Mouse (Mus musculus) intestine, embryonic 14.5 days (tissue): ENCODE data around the gene Draxin. TPM values are rescaled to one million over a fixed set of nuclear protein-coding genes. Genes with fewer than 3 reads are reported as not detected.
A peak's percentile ranks its signal among the peaks of the same experiment; 100 is the strongest.
"Not testable (repeated sequence)": the region's sequence is repeated elsewhere in the genome, so short reads cannot be mapped to it uniquely, and the experiment has no call there.

Source experiments
- ATAC-seq: fragments of 200-750 bp; cut with Nextera tagmentation; replicated peaks from 2 replicates; pipeline ENCODE4 v1.8.0; 2017; ENCODE audit warnings: low read depth, moderate number of reproducible peaks, moderate TSS enrichment, moderate library complexity; ENCODE audit not compliant: low FRiP score, low TSS enrichment
- DNase-seq: peaks from one replicate; pipeline ENCODE4 v3.0.0-alpha.2; 2018; ENCODE audit warnings: low spot score
- H3K27ac ChIP-seq: fragments of 300-500 bp; sonication (generic); 2 replicates; pipeline ENCODE4 v1.5.1; 2014; ENCODE audit warnings: low read depth, mild to moderate bottlenecking, control low read depth
- H3K27me3 ChIP-seq: fragments of 300-500 bp; sonication (generic); replicated peaks from 2 replicates; pipeline ENCODE4 v1.6.1; 2014; ENCODE audit warnings: low read length, control low read depth; ENCODE audit not compliant: control insufficient read depth, insufficient read depth
- H3K36me3 ChIP-seq: fragments of 300-500 bp; sonication (generic); 2 replicates; pipeline ENCODE4 v1.6.1; 2014; ENCODE audit warnings: low read length, control low read depth; ENCODE audit not compliant: control insufficient read depth, insufficient read depth
- H3K4me1 ChIP-seq: fragments of 300-500 bp; sonication (generic); replicated peaks from 2 replicates; pipeline ENCODE4 v1.6.1; 2014; ENCODE audit warnings: low read length, control low read depth, mixed read lengths; ENCODE audit not compliant: control insufficient read depth, insufficient read depth
- H3K4me2 ChIP-seq: fragments of 300-500 bp; sonication (generic); 2 replicates; pipeline ENCODE4 v1.6.1; 2014; ENCODE audit warnings: low read length
- H3K4me3 ChIP-seq: fragments of 300-500 bp; sonication (generic); 2 replicates; pipeline ENCODE4 v1.5.1; 2014; ENCODE audit warnings: low read depth, low read length, control low read depth, mixed read lengths
- H3K9ac ChIP-seq: fragments of 300-500 bp; sonication (generic); 2 replicates; pipeline ENCODE4 v1.6.1; 2014; ENCODE audit warnings: mild to moderate bottlenecking, low read length
- H3K9me3 ChIP-seq: fragments of 300-500 bp; sonication (generic); 2 replicates; pipeline ENCODE4 v1.6.1; 2016; ENCODE audit warnings: low read length, control low read depth; ENCODE audit not compliant: control insufficient read depth
- WGBS: fragments of 180-500 bp; shearing (Covaris S2); extraction: QIAGEN DNeasy Blood & Tissue Kit; methylation state at CpG from one replicate; pipeline ENCODE4 v1.1.7; 2014; 5-methylcytosine and 5-hydroxymethylcytosine counted together
- polyA plus RNA-seq: library from polyadenylated mRNA; unstranded; fragments of >200 nt; fragmentation: Nextera tagmentation; extraction: Ambion mirVana; gene quantifications from 2 replicates; pipeline ENCODE4 v1.2.1, GENCODE M21; 2014

Draxin gene
- polyA plus RNA-seq, 1 experiment from 2014 or later: 0.34 TPM

DNA sequence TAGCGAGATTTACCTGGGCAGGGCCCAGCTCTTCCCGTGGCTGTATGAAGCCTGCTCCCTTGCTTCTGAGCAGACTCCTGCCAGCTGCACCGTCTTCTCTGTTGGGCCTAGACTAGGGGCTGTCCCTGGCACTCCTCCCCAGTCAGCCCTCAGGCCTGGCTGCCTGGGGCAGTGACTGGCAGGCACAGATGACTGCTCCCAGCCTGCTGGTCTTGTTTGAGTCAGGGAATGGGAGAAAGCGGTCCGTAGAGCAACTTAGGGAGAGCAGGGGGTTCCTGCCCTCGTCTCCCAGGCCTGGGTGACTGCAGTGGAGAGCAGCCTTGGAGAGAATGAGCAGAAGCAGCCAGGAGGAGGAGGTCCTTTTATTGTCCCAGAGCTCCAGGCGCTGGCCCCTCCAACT, 74.3 kb downstream of the Draxin start:
- Histone ChIP-seq H3K36me3 (peaks cover 74% of the 10 kb centered on the region), H3K9ac (no peak overlapping the region), H3K27ac (no peak overlapping the region), H3K27me3 (no peaks in the 10 kb centered on the region), H3K4me3 (no peak overlapping the region), H3K4me2 (no peak overlapping the region), H3K4me1 (no peaks in the 10 kb centered on the region), H3K9me3 (no peaks in the 10 kb centered on the region)
- no peak for DNase-seq
- ATAC-seq: no peak
- WGBS: 86% methylated on average over 7 of the region's 7 CpGs

DNA sequence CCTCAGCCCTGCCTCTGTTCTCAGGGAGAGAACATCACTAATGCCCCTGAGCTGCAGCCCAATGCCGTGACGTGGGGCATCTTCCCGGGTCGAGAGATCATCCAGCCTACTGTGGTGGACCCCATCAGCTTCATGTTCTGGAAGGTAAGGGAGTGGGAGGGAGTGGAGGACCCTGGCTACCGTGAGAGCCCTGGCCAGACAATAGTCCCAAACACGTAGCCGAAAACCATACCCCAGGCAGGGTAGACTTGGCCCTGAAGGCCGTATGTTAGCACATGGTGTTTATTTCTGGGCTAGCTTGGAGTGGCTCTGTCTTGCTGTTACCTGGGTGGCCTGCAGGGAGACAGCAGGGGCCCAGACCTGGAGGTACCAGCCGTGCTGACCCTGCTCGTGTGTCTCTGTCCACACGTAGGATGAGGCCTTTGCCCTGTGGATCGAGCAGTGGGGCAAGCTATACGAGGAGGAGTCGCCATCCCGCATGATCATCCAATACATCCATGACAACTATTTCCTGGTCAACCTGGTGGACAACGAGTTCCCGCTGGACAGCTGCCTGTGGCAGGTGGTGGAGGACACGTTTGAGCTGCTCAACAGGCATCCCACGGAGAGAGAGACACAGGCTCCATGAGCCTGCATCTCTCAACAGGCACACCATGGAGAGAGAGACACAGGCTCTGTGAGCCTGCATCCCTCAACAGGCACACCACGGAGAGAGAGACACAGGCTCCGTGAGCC, 75.4 kb downstream of the Draxin start:
- ATAC-seq (no peak), DNase-seq (no peak)
- Histone ChIP-seq H3K9ac (no peak overlapping the region), H3K9me3 (no peaks in the 10 kb centered on the region), H3K36me3 (peaks cover 85% of the 10 kb centered on the region), H3K27me3 (no peaks in the 10 kb centered on the region), H3K4me1 (no peaks in the 10 kb centered on the region), H3K4me2 (no peak overlapping the region), H3K4me3 (no peak overlapping the region), H3K27ac (no peak overlapping the region)
- 94% methylated on average over 21 of the region's 21 CpGs for WGBS

DNA sequence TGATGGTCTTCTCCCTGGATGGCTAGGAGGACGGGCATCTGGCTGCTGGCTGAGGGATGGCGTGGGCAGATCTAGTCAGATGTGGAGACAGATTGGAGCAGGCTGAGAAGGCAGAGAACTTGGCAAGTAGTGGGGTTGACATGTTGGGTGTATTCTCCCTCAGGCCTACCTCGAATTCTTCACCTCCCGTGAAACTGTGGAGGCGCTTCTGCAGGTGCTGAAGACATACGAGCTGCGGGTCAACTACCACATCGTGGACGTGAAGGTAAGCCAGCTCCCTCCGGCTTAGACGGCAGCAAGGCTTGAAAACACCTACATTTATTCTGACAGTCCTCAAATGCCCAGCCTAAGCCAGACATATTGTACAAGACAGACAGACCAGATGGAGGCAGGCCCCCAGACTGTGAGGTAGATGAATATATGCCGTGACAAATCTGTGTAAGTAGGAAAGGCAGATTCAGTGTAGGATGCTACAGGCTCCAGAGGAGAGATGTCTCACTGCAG, 77.0 kb downstream of the Draxin start:
- Histone ChIP-seq H3K9ac (no peak overlapping the region), H3K4me2 (no peak overlapping the region), H3K4me3 (no peak overlapping the region), H3K36me3 (peaks cover 98% of the 10 kb centered on the region), H3K27ac (no peak overlapping the region), H3K4me1 (no peaks in the 10 kb centered on the region), H3K27me3 (no peaks in the 10 kb centered on the region), H3K9me3 (no peaks in the 10 kb centered on the region)
- 91% methylated on average over 12 of the region's 12 CpGs for WGBS
- no peak for ATAC-seq
- DNase-seq: no peak

DNA sequence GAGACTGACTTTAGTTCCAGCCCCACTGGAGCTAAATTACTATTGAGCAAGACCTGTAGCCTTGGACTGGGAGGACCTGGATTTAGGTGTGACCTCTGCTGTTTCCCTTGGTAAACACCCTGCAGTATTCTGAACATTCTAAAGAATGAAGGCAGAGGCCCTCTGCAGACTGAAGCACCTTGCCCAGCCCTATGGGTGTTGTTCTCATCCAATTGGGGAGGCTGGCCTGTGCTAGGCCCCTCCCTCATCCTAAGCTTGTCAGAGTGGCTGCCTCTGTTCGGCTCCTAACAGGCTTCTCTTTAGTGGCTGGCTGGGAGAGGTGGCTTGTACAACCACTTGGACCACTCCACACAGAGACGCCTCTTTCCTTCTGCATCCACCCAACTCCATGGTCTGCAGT, 77.5 kb downstream of the Draxin start:
- ATAC-seq (no peak), DNase-seq (no peak)
- no peaks in the 10 kb centered on the region for H3K4me1 ChIP-seq
- H3K27me3 ChIP-seq: no peaks in the 10 kb centered on the region
- H3K4me3 ChIP-seq: no peak overlapping the region
- no peak overlapping the region for H3K9ac ChIP-seq
- H3K27ac ChIP-seq: no peak overlapping the region
- WGBS: 76% methylated on average over 2 of the region's 2 CpGs
- no peaks in the 10 kb centered on the region for H3K9me3 ChIP-seq
- H3K4me2 ChIP-seq: no peak overlapping the region
- peaks cover 98% of the 10 kb centered on the region for H3K36me3 ChIP-seq

DNA sequence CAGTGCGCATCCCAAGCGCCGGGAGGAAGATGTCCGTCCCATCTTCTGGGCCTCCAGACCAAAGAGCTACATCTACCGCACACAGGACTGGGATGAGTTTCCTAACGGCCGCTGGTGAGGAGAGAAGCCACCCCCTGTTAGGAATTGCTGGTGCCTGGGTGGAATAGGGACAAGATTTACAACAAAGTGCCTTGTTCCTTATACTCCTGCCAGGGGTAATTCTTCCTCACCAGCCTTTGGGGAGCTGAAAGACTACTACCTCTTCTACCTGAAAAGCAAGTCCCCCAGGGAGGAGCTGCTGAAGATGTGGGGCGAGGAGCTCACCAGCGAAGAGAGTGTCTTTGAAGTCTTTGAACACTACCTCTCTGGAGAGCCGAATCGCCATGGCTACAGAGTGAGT, 78.6 kb downstream of the Draxin start:
- Histone ChIP-seq H3K4me3 (no peak overlapping the region), H3K27me3 (no peaks in the 10 kb centered on the region), H3K9me3 (no peaks in the 10 kb centered on the region), H3K4me2 (no peak overlapping the region), H3K4me1 (no peaks in the 10 kb centered on the region), H3K36me3 (peaks cover 98% of the 10 kb centered on the region), H3K27ac (no peak overlapping the region), H3K9ac (no peak overlapping the region)
- DNase-seq: no peak
- 91% methylated on average over 11 of the region's 11 CpGs for WGBS
- ATAC-seq: no peak

DNA sequence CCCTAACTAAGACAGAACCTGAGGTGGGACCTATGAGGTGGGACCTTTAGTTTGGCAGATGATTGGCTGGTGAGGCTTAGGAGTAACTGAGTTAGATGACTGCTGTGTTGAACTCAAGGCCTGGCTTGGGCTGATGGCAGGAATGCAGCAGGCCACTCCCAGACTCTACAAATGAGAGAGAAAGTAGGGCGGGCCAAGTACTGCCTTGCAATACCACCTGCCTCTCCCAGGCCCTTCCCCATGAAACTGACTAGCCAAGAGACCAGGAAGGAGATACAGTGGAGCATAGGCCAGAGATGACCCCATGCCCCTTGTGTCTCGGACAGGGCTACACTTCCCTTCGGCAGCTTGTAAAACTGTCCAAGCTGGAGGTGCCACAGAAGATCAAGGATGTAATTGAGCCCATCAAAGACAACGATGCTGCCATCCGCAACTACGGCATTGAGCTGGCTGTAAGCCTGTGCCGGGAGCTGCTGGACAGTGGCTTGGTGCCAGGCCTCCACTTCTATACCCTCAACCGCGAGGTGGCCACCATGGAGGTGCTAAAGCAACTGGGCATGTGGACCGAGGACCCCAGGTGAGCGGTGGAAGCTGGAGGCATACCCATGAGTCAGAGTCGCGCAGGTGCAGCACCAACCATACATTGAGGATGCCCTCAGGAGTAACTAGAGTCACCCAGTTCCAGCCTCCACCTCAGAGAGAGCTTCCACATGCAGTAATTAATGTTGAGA, 79.3 kb downstream of the Draxin start:
- ATAC-seq (no peak; the same call in 1 of the 2 replicates), DNase-seq (no peak)
- WGBS: 92% methylated on average over 13 of the region's 13 CpGs
- Histone ChIP-seq H3K4me3 (no peak overlapping the region), H3K9me3 (no peaks in the 10 kb centered on the region), H3K9ac (no peak overlapping the region), H3K36me3 (peaks cover 98% of the 10 kb centered on the region), H3K4me2 (no peak overlapping the region), H3K27me3 (no peaks in the 10 kb centered on the region), H3K4me1 (no peaks in the 10 kb centered on the region), H3K27ac (no peak overlapping the region)

DNA sequence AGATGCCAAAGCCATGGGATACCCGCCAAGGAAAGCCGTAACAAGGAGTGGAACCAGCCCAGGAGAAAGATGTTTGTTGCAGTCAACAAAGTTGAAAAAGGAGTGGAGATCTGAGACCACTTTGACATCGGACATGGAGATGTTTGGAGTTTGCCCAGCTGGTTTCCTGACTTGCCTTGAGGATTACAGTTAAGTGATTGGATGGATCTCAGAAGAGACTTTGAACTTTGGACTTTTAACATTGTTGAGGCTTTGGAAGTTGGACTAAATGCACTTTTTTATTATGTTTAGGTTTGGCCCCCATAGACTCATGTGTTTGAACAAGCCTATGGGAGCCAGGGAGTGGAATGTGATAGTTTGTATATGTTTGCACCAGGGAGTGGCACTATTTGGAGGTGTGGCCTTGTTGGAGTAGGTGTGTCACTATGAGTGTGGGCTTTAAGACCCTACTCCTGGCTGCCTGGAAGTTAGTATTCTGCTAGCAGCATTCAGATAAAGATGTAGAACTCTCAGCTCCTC, 80.0 kb downstream of the Draxin start:
- H3K4me2 ChIP-seq, H3K9ac ChIP-seq, H3K4me3 ChIP-seq, DNase-seq, H3K4me1 ChIP-seq, H3K9me3 ChIP-seq, H3K27ac ChIP-seq, H3K27me3 ChIP-seq: not testable (repeated sequence)
- H3K36me3 ChIP-seq: peaks cover 98% of the 10 kb centered on the region
- WGBS: 89% methylated on average over 3 of the region's 3 CpGs
- 0 out of 2 replicates have a peak, but pooled peaks have one; percentile 25 for ATAC-seq
